Mouse (Mus musculus) limb, embryonic 13.5 days (tissue): ENCODE data around the gene Hectd4. TPM values are rescaled to one million over a fixed set of nuclear protein-coding genes. Genes with fewer than 3 reads are reported as not detected.

Source experiments
- ATAC-seq: fragments of 200-750 bp; cut with Nextera tagmentation; 2 replicates; pipeline ENCODE4 v1.8.0; 2017; ENCODE audit warnings: low read depth, moderate number of reproducible peaks, moderate TSS enrichment; ENCODE audit not compliant: low FRiP score
- H3K27ac ChIP-seq: fragments of 300-500 bp; sonication (generic); 2 replicates; pipeline ENCODE4 v1.5.1; 2015; ENCODE audit warnings: inconsistent platforms, mild to moderate bottlenecking, moderate library complexity
- H3K27me3 ChIP-seq: fragments of 300-500 bp; sonication (generic); 2 replicates; pipeline ENCODE4 v1.6.1; 2015; ENCODE audit warnings: mild to moderate bottlenecking, inconsistent platforms
- H3K36me3 ChIP-seq: fragments of 300-500 bp; sonication (generic); 2 replicates; pipeline ENCODE4 v1.6.1; 2015; ENCODE audit warnings: inconsistent platforms, mild to moderate bottlenecking, moderate library complexity
- H3K4me1 ChIP-seq: fragments of 300-500 bp; sonication (generic); 2 replicates; pipeline ENCODE4 v1.6.1; 2015; ENCODE audit warnings: inconsistent platforms
- H3K4me2 ChIP-seq: fragments of 300-500 bp; sonication (generic); replicated peaks from 2 replicates; pipeline ENCODE4 v1.6.1; 2015; ENCODE audit warnings: inconsistent platforms, mild to moderate bottlenecking, moderate library complexity
- H3K4me3 ChIP-seq: fragments of 300-500 bp; sonication (generic); 2 replicates; pipeline ENCODE4 v1.5.1; 2015; ENCODE audit warnings: moderate library complexity, mild to moderate bottlenecking, inconsistent platforms
- H3K9ac ChIP-seq: fragments of 300-500 bp; sonication (generic); 2 replicates; pipeline ENCODE4 v1.6.1; 2015; ENCODE audit warnings: mild to moderate bottlenecking, inconsistent platforms
- H3K9me3 ChIP-seq: fragments of 300-500 bp; sonication (generic); 2 replicates; pipeline ENCODE4 v1.6.1; 2016; ENCODE audit warnings: inconsistent platforms
- WGBS: fragments of 180-500 bp; shearing (Covaris S2); methylation state at CpG from one replicate; pipeline ENCODE4 v1.1.7; 2015; 5-methylcytosine and 5-hydroxymethylcytosine counted together
- polyA plus RNA-seq: library from polyadenylated mRNA; unstranded; fragments of >200 nt; fragmentation: Nextera tagmentation; extraction: Ambion mirVana; gene quantifications from 2 replicates; pipeline ENCODE4 v1.2.1, GENCODE M21; 2015

Hectd4 gene
- polyA plus RNA-seq, 1 experiment from 2014 or later = 5.2 TPM

DNA sequence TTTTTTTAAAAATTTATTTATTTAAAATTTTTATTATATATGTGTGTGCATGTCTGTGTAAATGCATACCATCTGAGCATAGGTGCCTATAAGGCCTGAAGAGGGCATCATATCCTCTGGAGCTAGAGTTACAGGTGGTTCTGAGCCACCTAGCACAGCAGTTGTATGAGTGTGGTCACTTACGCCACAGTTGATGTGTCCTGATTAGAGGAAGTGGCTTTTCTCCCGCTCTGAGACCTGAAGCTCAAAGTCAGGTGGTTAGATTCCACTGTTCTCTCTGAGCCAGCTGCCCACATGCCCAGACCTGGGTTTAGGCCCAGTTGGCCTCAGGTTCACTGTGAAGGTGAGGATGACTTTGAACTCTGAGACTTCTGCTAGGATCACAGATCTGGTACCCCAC, 44.6 kb downstream of the Hectd4 start:
- H3K36me3 ChIP-seq = peaks cover 57% of the 10 kb centered on the region
- H3K27ac ChIP-seq = no peak overlapping the region
- no peak overlapping the region for H3K9ac ChIP-seq
- no peak overlapping the region for H3K4me2 ChIP-seq
- H3K27me3 ChIP-seq = no peaks in the 10 kb centered on the region
- no peaks in the 10 kb centered on the region for H3K9me3 ChIP-seq
- WGBS = 84% methylated on average over 2 of the region's 2 CpGs
- ATAC-seq = no peak
- no peak overlapping the region for H3K4me3 ChIP-seq
- H3K4me1 ChIP-seq = no peaks in the 10 kb centered on the region

DNA sequence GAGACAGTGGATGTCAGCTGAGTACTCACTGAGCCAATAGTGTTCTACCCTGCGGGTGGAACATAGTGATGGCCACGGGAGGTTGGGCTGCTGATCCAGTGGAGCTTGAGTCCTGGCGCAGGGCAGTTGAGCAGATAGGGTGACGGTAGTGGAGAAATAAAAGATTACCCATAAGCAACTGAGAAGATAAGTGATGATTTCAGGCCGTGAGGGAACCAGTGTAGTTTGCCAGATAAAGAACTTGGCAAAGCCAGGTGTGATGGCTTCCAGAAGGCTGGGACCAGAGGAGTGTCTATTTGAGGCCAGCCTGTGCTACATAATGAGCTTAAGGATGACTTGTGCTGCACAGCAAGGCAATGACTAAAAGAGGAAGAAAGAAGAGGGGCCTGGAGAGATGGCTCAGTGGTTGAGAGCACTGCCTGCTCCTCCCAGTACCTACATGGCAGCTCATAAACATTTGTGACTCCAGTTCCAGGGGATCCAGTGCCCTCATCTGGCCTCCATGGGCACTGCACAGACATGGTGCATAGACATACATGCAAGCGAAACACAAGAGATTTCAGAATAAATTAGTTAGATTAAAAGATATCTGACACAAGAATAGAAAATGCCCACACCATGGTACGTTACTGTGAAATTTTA, 46.8 kb downstream of the Hectd4 start:
- H3K4me2 ChIP-seq = no peak overlapping the region
- no peak overlapping the region for H3K4me3 ChIP-seq
- no peak overlapping the region for H3K9ac ChIP-seq
- H3K27ac ChIP-seq = no peak overlapping the region
- no peaks in the 10 kb centered on the region for H3K4me1 ChIP-seq
- WGBS = 92% methylated on average over 7 of the region's 7 CpGs
- no peaks in the 10 kb centered on the region for H3K27me3 ChIP-seq
- no peak for ATAC-seq
- H3K36me3 ChIP-seq = peaks cover 70% of the 10 kb centered on the region
- no peaks in the 10 kb centered on the region for H3K9me3 ChIP-seq

DNA sequence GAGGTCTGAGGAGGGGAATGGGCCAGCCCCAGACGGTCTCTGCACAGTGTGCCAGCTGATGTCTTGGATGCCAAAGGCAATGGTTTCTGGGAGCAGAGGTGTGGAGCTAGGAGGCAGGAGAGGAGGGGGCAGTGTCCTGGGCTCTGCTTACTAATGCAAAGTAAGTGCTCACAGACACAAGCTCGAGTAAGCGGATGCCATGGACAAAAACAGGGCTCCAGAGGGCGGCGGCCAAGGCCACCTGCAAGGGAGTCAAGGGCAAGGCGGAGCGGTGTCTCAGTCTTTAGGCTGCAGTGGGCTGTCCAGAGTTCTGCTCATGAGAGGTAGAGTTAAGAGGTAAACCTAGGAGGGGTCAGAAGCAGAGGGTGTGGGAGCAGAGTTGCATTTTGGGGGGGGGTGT, 51.0 kb downstream of the Hectd4 start:
- no peaks in the 10 kb centered on the region for H3K27me3 ChIP-seq
- H3K27ac ChIP-seq = no peak overlapping the region
- H3K4me2 ChIP-seq = no peak overlapping the region
- WGBS = 87% methylated on average over 7 of the region's 7 CpGs
- H3K36me3 ChIP-seq = peaks cover 80% of the 10 kb centered on the region
- no peaks in the 10 kb centered on the region for H3K9me3 ChIP-seq
- H3K9ac ChIP-seq = no peak overlapping the region
- ATAC-seq = no peak
- H3K4me1 ChIP-seq = no peaks in the 10 kb centered on the region
- H3K4me3 ChIP-seq = no peak overlapping the region

GRCm38 (mm10) chr5:121276808-121277207, 56.8 kb downstream of the Hectd4 start:
- Histone ChIP-seq H3K4me2 (no peak overlapping the region), H3K4me3 (no peak overlapping the region), H3K9me3 (no peaks in the 10 kb centered on the region), H3K4me1 (no peaks in the 10 kb centered on the region), H3K9ac (no peak overlapping the region), H3K27ac (no peak overlapping the region), H3K27me3 (no peaks in the 10 kb centered on the region), H3K36me3 (peaks cover 71% of the 10 kb centered on the region)
- ATAC-seq = no peak
- 74% methylated on average over 1 of the region's 1 CpGs for WGBS

DNA sequence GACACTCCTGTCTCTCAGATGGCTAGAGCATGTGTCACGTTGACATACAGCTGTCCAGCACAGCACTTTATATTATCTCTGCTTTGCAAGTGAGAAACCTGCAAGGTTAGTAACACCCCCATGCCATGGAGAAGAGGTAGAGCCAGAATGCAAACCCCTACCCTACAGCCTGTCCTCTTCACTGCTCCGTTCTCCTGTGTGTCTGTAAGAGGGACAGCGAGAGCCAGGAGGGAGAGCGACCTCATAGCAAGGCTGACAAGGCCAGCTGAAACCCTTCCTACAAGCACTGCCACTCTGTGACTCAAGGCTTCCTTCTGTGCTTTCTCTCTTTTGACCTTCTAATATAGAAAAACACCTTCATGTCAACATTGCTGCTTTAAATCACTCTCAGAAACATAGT, 60.4 kb downstream of the Hectd4 start:
- peaks cover 68% of the 10 kb centered on the region for H3K36me3 ChIP-seq
- no peak overlapping the region for H3K4me2 ChIP-seq
- H3K9me3 ChIP-seq = no peaks in the 10 kb centered on the region
- no peak for ATAC-seq
- H3K4me3 ChIP-seq = no peak overlapping the region
- no peaks in the 10 kb centered on the region for H3K4me1 ChIP-seq
- 91% methylated on average over 4 of the region's 4 CpGs for WGBS
- H3K27ac ChIP-seq = no peak overlapping the region
- no peak overlapping the region for H3K9ac ChIP-seq
- H3K27me3 ChIP-seq = no peaks in the 10 kb centered on the region

GRCm38 (mm10) chr5:121283051-121283450, 63.0 kb downstream of the Hectd4 start:
- H3K4me2 ChIP-seq = no peak overlapping the region
- no peaks in the 10 kb centered on the region for H3K9me3 ChIP-seq
- H3K27ac ChIP-seq = no peak overlapping the region
- no peaks in the 10 kb centered on the region for H3K4me1 ChIP-seq
- H3K27me3 ChIP-seq = no peaks in the 10 kb centered on the region
- no peak overlapping the region for H3K9ac ChIP-seq
- H3K36me3 ChIP-seq = peaks cover 83% of the 10 kb centered on the region
- 88% methylated on average over 9 of the region's 9 CpGs for WGBS
- ATAC-seq = no peak
- H3K4me3 ChIP-seq = no peak overlapping the region

GRCm38 (mm10) chr5:121284816-121285215, 64.8 kb downstream of the Hectd4 start:
- H3K36me3 ChIP-seq = peaks cover 84% of the 10 kb centered on the region
- H3K9ac ChIP-seq = no peak overlapping the region
- no peak overlapping the region for H3K4me3 ChIP-seq
- no peak for ATAC-seq
- H3K27me3 ChIP-seq = no peaks in the 10 kb centered on the region
- no peak overlapping the region for H3K4me2 ChIP-seq
- no peak overlapping the region for H3K27ac ChIP-seq
- H3K4me1 ChIP-seq = no peaks in the 10 kb centered on the region
- no peaks in the 10 kb centered on the region for H3K9me3 ChIP-seq
- WGBS = 90% methylated on average over 5 of the region's 5 CpGs

GRCm38 (mm10) chr5:121287213-121287612, 67.2 kb downstream of the Hectd4 start:
- Histone ChIP-seq H3K4me3 (no peak overlapping the region), H3K9me3 (no peaks in the 10 kb centered on the region), H3K9ac (no peak overlapping the region), H3K36me3 (peaks cover 86% of the 10 kb centered on the region), H3K4me1 (no peaks in the 10 kb centered on the region), H3K27ac (no peak overlapping the region), H3K4me2 (no peak overlapping the region), H3K27me3 (no peaks in the 10 kb centered on the region)
- 94% methylated on average over 2 of the region's 2 CpGs for WGBS
- no peak for ATAC-seq

DNA sequence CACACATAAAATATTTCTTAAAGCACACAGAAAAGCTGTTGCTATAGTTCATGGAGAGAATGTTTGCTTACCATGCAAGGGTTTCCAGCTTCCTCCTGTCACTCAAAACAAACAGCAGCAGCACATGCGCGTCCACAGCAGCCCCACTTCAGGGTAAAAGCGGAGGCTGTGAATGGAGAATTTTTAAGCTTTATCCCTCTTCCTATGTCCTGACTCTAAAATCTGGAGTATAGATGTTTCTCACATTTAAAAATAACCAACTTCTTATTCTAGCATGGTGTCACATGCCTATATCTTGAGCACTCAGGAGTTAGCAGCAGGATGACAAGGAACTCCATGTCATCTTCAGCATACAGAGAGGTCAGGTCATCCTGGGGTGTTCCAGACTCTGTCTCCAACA, 70.3 kb downstream of the Hectd4 start:
- no peak for ATAC-seq
- H3K27me3 ChIP-seq = no peaks in the 10 kb centered on the region
- H3K4me3 ChIP-seq = no peak overlapping the region
- no peak overlapping the region for H3K9ac ChIP-seq
- no peak overlapping the region for H3K4me2 ChIP-seq
- H3K9me3 ChIP-seq = no peaks in the 10 kb centered on the region
- no peak overlapping the region for H3K27ac ChIP-seq
- H3K36me3 ChIP-seq = peaks cover 91% of the 10 kb centered on the region
- no peaks in the 10 kb centered on the region for H3K4me1 ChIP-seq
- 95% methylated on average over 3 of the region's 3 CpGs for WGBS

- peaks cover 91% of the 10 kb centered on the region for H3K36me3 ChIP-seq
- WGBS = 78% methylated on average over 16 of the region's 16 CpGs
Observed at GRCm38 (mm10) chr5:121292309-121293165, 72.5 kb downstream of the Hectd4 start.

DNA sequence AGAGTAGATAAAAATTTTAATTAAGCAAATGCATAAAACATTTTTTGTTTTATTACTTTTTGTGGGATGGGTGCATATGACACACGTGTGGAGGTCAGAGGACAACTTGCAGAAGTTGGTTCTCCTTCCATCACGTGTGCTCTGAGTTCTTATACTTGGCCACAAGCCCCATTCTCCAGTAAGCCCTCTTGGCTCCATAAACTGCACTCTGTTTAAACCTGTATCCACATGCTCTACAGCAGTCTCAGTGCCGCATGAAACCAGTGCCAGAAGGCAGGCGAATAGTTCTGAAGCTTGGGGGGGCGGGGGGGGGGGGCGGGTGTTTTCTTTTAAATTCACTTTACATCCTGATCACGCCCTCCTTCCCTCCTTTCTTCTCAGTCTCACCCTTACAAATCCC, 85.0 kb downstream of the Hectd4 start:
- Histone ChIP-seq H3K9ac (no peak overlapping the region), H3K36me3 (peaks cover 92% of the 10 kb centered on the region), H3K4me2 (no peak overlapping the region), H3K4me1 (no peaks in the 10 kb centered on the region), H3K9me3 (no peaks in the 10 kb centered on the region), H3K4me3 (no peak overlapping the region), H3K27me3 (no peaks in the 10 kb centered on the region), H3K27ac (no peak overlapping the region)
- WGBS = 87% methylated on average over 7 of the region's 7 CpGs
- ATAC-seq = no peak

More at GRCm38 (mm10) chr5:121292309-121293165, 72.5 kb downstream of the Hectd4 start:
- ATAC-seq = no peak
- no peak overlapping the region for H3K9ac ChIP-seq
- H3K27me3 ChIP-seq = no peaks in the 10 kb centered on the region
- H3K4me2 ChIP-seq = no peak overlapping the region
- no peak overlapping the region for H3K27ac ChIP-seq
- no peaks in the 10 kb centered on the region for H3K9me3 ChIP-seq
- no peak overlapping the region for H3K4me3 ChIP-seq
- H3K4me1 ChIP-seq = no peaks in the 10 kb centered on the region

GRCm38 (mm10) chr5:121307620-121308019, 87.6 kb downstream of the Hectd4 start:
- no peak overlapping the region for H3K4me2 ChIP-seq
- WGBS = 72% methylated on average over 3 of the region's 3 CpGs
- H3K36me3 ChIP-seq = peaks cover 96% of the 10 kb centered on the region
- no peaks in the 10 kb centered on the region for H3K4me1 ChIP-seq
- H3K27me3 ChIP-seq = no peaks in the 10 kb centered on the region
- no peak for ATAC-seq
- H3K4me3 ChIP-seq = no peak overlapping the region
- no peak overlapping the region for H3K9ac ChIP-seq
- H3K9me3 ChIP-seq = no peaks in the 10 kb centered on the region
- no peak overlapping the region for H3K27ac ChIP-seq
